Mouse (Mus musculus) stomach, embryonic 15.5 days (tissue): ENCODE results near the gene Cyp2a12. TPM values are rescaled to one million over a fixed set of nuclear protein-coding genes. Genes with fewer than 3 reads are reported as not detected.
"Not testable (repeated sequence)": the region's sequence is repeated elsewhere in the genome, so short reads cannot be mapped to it uniquely, and the experiment has no call there.

ENCODE experiments used
- ATAC-seq: fragments of 200-750 bp; cut with Nextera tagmentation; 2 replicates; pipeline ENCODE4 v1.8.0; 2017; ENCODE audit warnings: low read depth, moderate number of reproducible peaks, moderate TSS enrichment; ENCODE audit not compliant: insufficient read depth, low FRiP score
- H3K27ac ChIP-seq: fragments of 300-500 bp; sonication (generic); 2 replicates; pipeline ENCODE4 v1.5.1; 2015; ENCODE audit warnings: mild to moderate bottlenecking, inconsistent platforms
- H3K27me3 ChIP-seq: fragments of 300-500 bp; sonication (generic); replicated peaks from 2 replicates; pipeline ENCODE4 v1.6.1; 2015; ENCODE audit warnings: inconsistent platforms
- H3K36me3 ChIP-seq: fragments of 300-500 bp; sonication (generic); 2 replicates; pipeline ENCODE4 v1.6.1; 2015; ENCODE audit warnings: inconsistent platforms
- H3K4me1 ChIP-seq: fragments of 300-500 bp; sonication (generic); 2 replicates; pipeline ENCODE4 v1.6.1; 2015; ENCODE audit warnings: inconsistent platforms
- H3K4me2 ChIP-seq: fragments of 300-500 bp; sonication (generic); 2 replicates; pipeline ENCODE4 v1.6.1; 2015; ENCODE audit warnings: mild to moderate bottlenecking, inconsistent platforms
- H3K4me3 ChIP-seq: fragments of 300-500 bp; sonication (generic); replicated peaks from 2 replicates; pipeline ENCODE4 v1.5.1; 2015; ENCODE audit warnings: inconsistent platforms
- H3K9ac ChIP-seq: fragments of 300-500 bp; sonication (generic); 2 replicates; pipeline ENCODE4 v1.6.1; 2015; ENCODE audit warnings: inconsistent platforms
- H3K9me3 ChIP-seq: fragments of 300-500 bp; sonication (generic); 2 replicates; pipeline ENCODE4 v1.6.1; 2016; ENCODE audit warnings: inconsistent platforms
- WGBS: fragments of 180-500 bp; shearing (Covaris S2); methylation state at CpG from one replicate; pipeline ENCODE4 v1.1.7; 2015; 5-methylcytosine and 5-hydroxymethylcytosine counted together
- polyA plus RNA-seq: library from polyadenylated mRNA; unstranded; fragments of >200 nt; fragmentation: Nextera tagmentation; extraction: Ambion mirVana; gene quantifications from 2 replicates; pipeline ENCODE4 v1.2.1, GENCODE M21; 2015

Cyp2a12 gene
- 0.18 TPM in 1 of 2 replicates, not detected in the other for polyA plus RNA-seq

GRCm38 (mm10) chr7:27028789-27029188 is at the start of gene Cyp2a12:
TSS of gene Cyp2a12 (plus strand) at chr7:27029081.
- H3K27me3 ChIP-seq = no peaks in the 10 kb centered on the region
- H3K4me2 ChIP-seq = no peak within 1 kb of the TSS
- no peak within 1 kb of the TSS for H3K27ac ChIP-seq
- 71% methylated on average over 2 of the region's 2 CpGs for WGBS
- H3K4me1 ChIP-seq = no peaks in the 10 kb centered on the region
- H3K9ac ChIP-seq = no peak within 1 kb of the TSS
- no peaks in the 10 kb centered on the region for H3K9me3 ChIP-seq
- H3K36me3 ChIP-seq = no peaks in the 10 kb centered on the region
- no peak for ATAC-seq
- no peak within 1 kb of the TSS for H3K4me3 ChIP-seq

GRCm38 (mm10) chr7:26981464-26981863 is 47.4 kb upstream of the Cyp2a12 start:
- not testable (repeated sequence) for H3K9me3 ChIP-seq, H3K27me3 ChIP-seq, H3K4me3 ChIP-seq, H3K27ac ChIP-seq, H3K4me2 ChIP-seq, H3K9ac ChIP-seq, H3K36me3 ChIP-seq, H3K4me1 ChIP-seq, ATAC-seq
- WGBS = 76% methylated on average over 2 of the region's 2 CpGs

- not testable (repeated sequence) for H3K36me3 ChIP-seq, ATAC-seq, H3K4me1 ChIP-seq, H3K27me3 ChIP-seq, H3K4me3 ChIP-seq, H3K9me3 ChIP-seq, H3K4me2 ChIP-seq, H3K27ac ChIP-seq, H3K9ac ChIP-seq
- 62% methylated on average over 1 of the region's 1 CpGs for WGBS
Measured at GRCm38 (mm10) chr7:26981937-26982336, 46.9 kb upstream of the Cyp2a12 start.

- Histone ChIP-seq H3K36me3 (no peaks in the 10 kb centered on the region), H3K4me3 (no peak overlapping the region), H3K9ac (no peak overlapping the region), H3K4me2 (no peak overlapping the region), H3K9me3 (no peaks in the 10 kb centered on the region), H3K4me1 (no peaks in the 10 kb centered on the region), H3K27ac (no peak overlapping the region), H3K27me3 (no peaks in the 10 kb centered on the region)
- ATAC-seq = no peak
- WGBS = 31% methylated on average over 1 of the region's 1 CpGs
Measured at GRCm38 (mm10) chr7:26982551-26982950, 46.3 kb upstream of the Cyp2a12 start.

GRCm38 (mm10) chr7:26983151-26983550 is 45.7 kb upstream of the Cyp2a12 start:
- WGBS = 40% methylated on average over 1 of the region's 1 CpGs
- H3K4me1 ChIP-seq, H3K9ac ChIP-seq, ATAC-seq, H3K27me3 ChIP-seq, H3K4me2 ChIP-seq, H3K4me3 ChIP-seq, H3K27ac ChIP-seq, H3K36me3 ChIP-seq, H3K9me3 ChIP-seq: not testable (repeated sequence)

GRCm38 (mm10) chr7:27026581-27026980 is 2.3 kb upstream of the Cyp2a12 start:
- not testable (repeated sequence) for H3K4me1 ChIP-seq, H3K4me3 ChIP-seq, ATAC-seq, H3K9ac ChIP-seq, H3K36me3 ChIP-seq, H3K27me3 ChIP-seq, H3K4me2 ChIP-seq, H3K9me3 ChIP-seq, H3K27ac ChIP-seq

GRCm38 (mm10) chr7:27048886-27049285 is 20.0 kb downstream of the Cyp2a12 start:
- WGBS = 63% methylated on average over 1 of the region's 1 CpGs
- H3K4me1 ChIP-seq, ATAC-seq: not testable (repeated sequence)

GRCm38 (mm10) chr7:27059333-27059732 is 30.5 kb downstream of the Cyp2a12 start:
- not testable (repeated sequence) for H3K4me2 ChIP-seq, H3K27ac ChIP-seq, ATAC-seq, H3K27me3 ChIP-seq, H3K9ac ChIP-seq, H3K9me3 ChIP-seq, H3K4me3 ChIP-seq, H3K4me1 ChIP-seq, H3K36me3 ChIP-seq
- 83% methylated on average over 2 of the region's 2 CpGs for WGBS

More at GRCm38 (mm10) chr7:27048886-27049285, 20.0 kb downstream of the Cyp2a12 start:
- not testable (repeated sequence) for H3K27ac ChIP-seq, H3K27me3 ChIP-seq, H3K9me3 ChIP-seq, H3K4me3 ChIP-seq, H3K36me3 ChIP-seq, H3K9ac ChIP-seq, H3K4me2 ChIP-seq

- not testable (repeated sequence) for H3K9me3 ChIP-seq, H3K4me1 ChIP-seq, H3K4me2 ChIP-seq, H3K36me3 ChIP-seq, H3K27ac ChIP-seq, H3K9ac ChIP-seq, ATAC-seq, H3K27me3 ChIP-seq, H3K4me3 ChIP-seq
Measured at GRCm38 (mm10) chr7:27059896-27060295, 31.0 kb downstream of the Cyp2a12 start.

- Histone ChIP-seq H3K9me3 (no peaks in the 10 kb centered on the region), H3K4me2 (no peak overlapping the region), H3K4me1 (no peaks in the 10 kb centered on the region), H3K27me3 (no peaks in the 10 kb centered on the region), H3K9ac (no peak overlapping the region), H3K27ac (no peak overlapping the region), H3K4me3 (no peak overlapping the region), H3K36me3 (no peaks in the 10 kb centered on the region)
- WGBS = 76% methylated on average over 1 of the region's 1 CpGs
- ATAC-seq = no peak
Measured at GRCm38 (mm10) chr7:27078641-27079040, 49.8 kb downstream of the Cyp2a12 start.

GRCm38 (mm10) chr7:27081625-27082024 is 52.7 kb downstream of the Cyp2a12 start:
- Histone ChIP-seq H3K4me1 (no peaks in the 10 kb centered on the region), H3K4me2 (no peak overlapping the region), H3K27ac (no peak overlapping the region), H3K36me3 (no peaks in the 10 kb centered on the region), H3K9ac (no peak overlapping the region), H3K27me3 (no peaks in the 10 kb centered on the region), H3K9me3 (no peaks in the 10 kb centered on the region), H3K4me3 (no peak overlapping the region)
- WGBS = 58% methylated on average over 2 of the region's 2 CpGs
- no peak for ATAC-seq
